Mouse (Mus musculus) lung, postnatal 0 days (tissue): Measurements from ENCODE around the gene Gcsh.

Experiments used
- CTCF ChIP-seq: IDR thresholded peaks from 2 replicates; pipeline ENCODE4 v1.5.1; 2016; ENCODE audit warnings: antibody characterized with exemption, mild to moderate bottlenecking
- EP300 ChIP-seq: IDR thresholded peaks from 2 replicates; pipeline ENCODE4 v1.6.1; 2016; ENCODE audit warnings: antibody characterized with exemption, mild to moderate bottlenecking, control low read depth

GRCm38 (mm10) chr8:116951778-116952177 is 41.6 kb downstream of the Gcsh start:
- TF ChIP-seq EP300 (no peak), CTCF (no peak)
